Mouse (Mus musculus): ENCODE data around the gene Ift20. TPM values are rescaled to one million over a fixed set of nuclear protein-coding genes. Genes with fewer than 3 reads are reported as not detected.
"Not testable (repeated sequence)": the region's sequence is repeated elsewhere in the genome, so short reads cannot be mapped to it uniquely, and the experiment has no call there.

Ift20 gene
- total RNA-seq, 2 experiments from 2014 or later = 39.1 to 42.9 TPM

DNA sequence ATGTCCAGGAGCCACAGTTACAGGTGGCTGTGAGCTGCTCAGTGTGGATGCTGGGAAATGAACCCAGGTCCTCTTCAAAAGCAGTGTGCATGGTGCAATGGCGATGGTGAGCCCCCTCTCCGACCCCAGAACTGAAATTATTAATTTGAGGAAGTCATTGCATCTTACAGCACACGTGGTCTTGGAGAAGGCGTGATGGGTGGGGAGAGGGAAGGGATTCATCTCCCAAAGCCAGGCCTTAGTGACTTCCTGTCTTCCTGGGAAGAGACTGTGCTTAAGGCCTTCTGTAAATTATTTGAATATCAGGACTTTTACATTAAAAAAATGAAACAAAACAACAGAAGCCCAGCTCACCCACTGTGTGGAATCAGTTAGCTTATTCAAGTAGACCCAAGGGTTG is 19.9 kb downstream of the Ift20 start:
- intact Hi-C loops (cut with DNase I) = loop anchor here (10.0 kb wide), 1 partner anchor 399 kb away; no protein-coding TSS in a partner anchor
- no peak for DNase-seq

DNA sequence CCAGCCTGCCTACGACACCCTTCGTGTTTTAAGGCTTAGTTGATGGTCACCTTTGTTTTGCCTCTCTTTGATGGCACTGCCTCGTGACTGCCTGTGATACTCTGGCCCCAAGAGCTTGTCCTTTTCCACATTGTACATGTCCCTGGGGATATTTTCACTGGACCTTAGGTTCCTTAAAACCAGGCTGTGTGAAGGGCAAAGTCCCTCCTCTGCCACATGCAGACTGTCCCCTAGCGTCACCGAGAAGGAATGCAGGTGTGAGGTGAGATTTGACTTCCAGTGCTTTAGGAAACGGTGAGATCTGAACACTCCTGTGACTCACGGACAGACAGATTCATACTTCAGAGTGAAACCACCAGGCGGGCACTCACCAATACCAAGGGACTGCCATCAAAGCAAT is 21.1 kb downstream of the Ift20 start:
- intact Hi-C loops (cut with DNase I) = loop anchor here (10.0 kb wide), 1 partner anchor 398 kb away; no protein-coding TSS in a partner anchor
- no peak for DNase-seq

DNA sequence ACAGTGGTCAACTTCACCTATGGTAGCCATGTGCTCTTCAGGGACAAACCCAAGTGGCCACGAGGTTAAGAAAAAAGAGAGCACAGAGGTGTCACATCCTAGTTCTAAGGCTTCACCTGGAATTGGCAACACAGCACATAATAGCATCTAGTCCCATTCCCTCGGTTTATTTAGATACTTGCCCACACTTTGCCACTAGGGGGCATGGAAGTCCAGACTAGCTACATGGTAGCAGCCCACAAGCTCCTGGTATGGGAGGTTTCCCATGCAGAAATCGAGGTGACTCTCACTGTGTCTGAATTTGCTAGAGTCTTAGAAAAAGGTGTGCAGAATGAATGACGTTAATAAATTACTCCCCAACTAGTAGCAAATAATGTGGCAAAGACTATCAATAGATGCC is 24.3 kb downstream of the Ift20 start:
- peak; percentile 67 to 70 for DNase-seq
- intact Hi-C loops (cut with DNase I) = loop anchor here (1.0 kb wide), 1 partner anchor 262 kb away; no protein-coding TSS in a partner anchor

DNA sequence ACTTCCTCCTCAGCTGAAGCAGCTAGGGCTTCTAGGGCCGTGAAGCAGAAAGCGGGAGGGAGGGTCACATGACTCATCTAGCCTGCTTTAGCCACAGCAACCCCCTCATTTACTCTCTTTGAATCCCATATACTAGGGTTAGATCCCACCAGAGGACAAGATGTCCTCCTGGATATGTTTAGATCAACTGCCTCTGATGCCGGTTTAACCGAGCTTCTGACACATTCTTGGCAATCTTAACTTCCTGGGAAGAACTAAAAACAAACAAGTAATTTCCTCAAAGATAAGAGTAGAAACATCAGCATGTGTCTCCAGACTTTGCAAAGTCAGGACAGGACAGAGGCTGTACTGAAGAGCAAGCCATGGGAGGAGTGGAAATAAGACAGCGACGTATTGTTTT is 30.6 kb downstream of the Ift20 start:
- DNase-seq = peak; percentile 26 to 48
- intact Hi-C loops (cut with DNase I) = loop anchor here (5.0 kb wide), 1 partner anchor 131 kb away; the partner anchor contains the start of gene Nlk

DNA sequence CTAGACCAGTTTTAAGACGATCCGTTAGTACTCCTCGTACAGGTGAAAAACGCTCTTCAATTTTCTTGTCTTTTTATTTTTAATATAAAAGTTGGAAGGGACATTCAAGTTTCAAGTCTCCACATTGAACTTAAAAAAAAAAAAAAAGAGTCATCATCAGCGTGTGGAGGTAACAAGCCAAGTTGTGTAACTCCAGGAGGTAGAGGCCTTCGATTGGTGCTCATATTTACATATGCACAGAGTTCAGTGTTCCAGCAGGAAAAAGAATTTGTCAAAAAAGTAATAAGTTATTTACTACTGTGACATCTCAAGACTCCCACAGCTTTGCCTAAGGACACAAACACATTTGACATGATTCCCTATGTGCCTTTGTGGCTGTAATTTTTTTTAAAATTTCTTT is 31.5 kb downstream of the Ift20 start:
- intact Hi-C loops (cut with DNase I) = loop anchor here (5.0 kb wide), 1 partner anchor 130 kb away; the partner anchor contains the start of gene Nlk
- no peak for DNase-seq

DNA sequence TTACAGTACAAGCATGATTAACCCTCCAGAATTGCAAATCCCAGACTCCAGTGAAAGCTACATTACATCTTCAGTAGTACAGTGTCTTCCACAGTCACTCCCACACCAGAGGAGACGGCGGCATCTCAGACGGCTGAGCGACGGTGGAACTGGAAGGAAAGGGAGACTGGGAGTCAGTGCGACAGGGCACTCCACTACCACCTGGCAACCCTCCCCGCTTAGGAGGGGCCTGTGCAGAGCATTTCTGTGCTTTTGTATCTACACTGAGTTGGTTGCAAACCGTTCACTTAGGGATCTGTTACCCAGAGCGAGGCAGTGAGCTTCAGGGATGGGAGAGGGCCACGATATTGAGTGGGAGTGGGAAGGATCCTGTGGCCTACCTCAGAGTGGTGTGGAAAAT is 32.7 kb downstream of the Ift20 start:
- intact Hi-C loops (cut with DNase I) = loop anchor here (5.0 kb wide), 1 partner anchor 128 kb away; the partner anchor contains the start of gene Nlk

DNA sequence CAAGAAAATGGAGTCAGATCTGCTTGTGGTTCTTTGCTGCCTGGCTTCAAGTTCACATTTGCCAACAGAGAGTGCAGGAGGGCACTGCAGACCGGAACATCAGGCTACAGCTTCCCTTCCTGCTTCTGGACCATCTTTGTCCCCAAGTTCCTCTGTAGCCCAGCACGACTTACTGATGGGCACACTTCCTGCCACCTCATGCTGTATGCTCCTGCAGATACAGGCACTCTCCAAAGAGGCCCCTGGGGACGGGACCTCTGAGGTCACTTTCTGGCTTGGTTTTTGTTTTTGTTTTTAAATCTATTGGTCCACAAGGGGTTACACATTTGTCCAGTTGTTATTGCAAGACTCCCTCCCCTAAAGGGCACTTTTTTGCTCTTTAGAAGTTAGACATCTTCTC is 33.6 kb downstream of the Ift20 start:
- DNase-seq = no peak
- intact Hi-C loops (cut with DNase I) = loop anchor here (5.0 kb wide), 1 partner anchor 127 kb away; the partner anchor contains the start of gene Nlk

More for the DNA sequence above, 32.7 kb downstream of the Ift20 start:
- no peak for DNase-seq

DNA sequence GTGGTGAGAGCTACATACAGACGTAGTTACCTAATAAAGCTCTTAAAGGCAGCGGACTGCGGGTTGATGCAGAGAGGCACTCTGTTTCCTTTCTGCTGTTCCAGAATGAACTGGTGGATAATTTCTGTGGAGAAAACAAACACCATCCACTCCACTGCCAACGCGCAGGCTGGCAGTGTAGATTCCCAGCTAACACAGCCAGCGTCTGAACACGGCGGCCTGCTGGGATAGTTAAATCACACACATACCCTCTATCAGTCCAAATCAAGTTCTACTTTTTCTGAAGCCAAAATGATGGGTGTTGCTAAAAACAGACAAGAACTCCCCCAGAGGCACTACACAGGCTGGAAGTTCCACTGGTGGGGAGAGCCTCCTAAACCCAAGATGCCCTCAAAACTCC is 35.3 kb downstream of the Ift20 start:
- DNase-seq = no peak
- intact Hi-C loops (cut with DNase I) = no loop called here

DNA sequence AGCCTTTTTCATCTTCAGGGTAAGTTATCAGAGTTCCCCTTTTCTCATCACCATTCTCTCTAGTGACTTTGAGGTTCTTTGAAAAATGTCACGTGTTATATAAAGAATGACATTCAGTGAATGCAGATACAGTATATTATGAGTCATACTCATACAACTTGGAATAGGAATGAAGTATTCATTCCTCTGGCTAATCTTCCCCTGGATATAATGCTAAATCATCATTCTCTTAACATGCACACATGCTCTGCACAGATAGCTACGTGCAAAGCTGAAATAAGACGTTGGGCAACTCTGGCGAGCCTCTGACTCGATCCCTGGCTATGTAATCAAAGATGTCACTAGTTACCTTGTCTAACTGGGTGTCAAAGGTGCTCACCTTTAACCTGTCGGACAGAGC is 35.7 kb downstream of the Ift20 start:
- no peak for DNase-seq
- intact Hi-C loops (cut with DNase I) = no loop called here

DNA sequence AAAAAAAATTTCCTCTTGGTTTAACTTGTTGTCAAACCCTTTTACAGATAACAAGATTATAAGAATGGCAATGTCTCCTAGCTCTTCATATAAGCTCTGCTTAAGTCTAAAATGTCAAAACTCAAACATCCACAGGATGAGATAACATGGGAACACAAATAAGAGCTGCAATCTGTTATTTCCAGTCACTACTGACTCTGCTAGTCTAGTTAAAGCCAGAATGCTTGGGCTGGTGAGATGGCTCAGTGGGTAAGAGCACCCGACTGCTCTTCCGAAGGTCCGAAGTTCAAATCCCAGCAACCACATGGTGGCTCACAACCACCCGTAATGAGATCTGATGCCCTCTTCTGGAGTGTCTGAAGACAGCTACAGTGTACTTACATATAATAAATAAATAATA is 37.9 kb downstream of the Ift20 start:
- intact Hi-C loops (cut with DNase I); DNase-seq: not testable (repeated sequence)

DNA sequence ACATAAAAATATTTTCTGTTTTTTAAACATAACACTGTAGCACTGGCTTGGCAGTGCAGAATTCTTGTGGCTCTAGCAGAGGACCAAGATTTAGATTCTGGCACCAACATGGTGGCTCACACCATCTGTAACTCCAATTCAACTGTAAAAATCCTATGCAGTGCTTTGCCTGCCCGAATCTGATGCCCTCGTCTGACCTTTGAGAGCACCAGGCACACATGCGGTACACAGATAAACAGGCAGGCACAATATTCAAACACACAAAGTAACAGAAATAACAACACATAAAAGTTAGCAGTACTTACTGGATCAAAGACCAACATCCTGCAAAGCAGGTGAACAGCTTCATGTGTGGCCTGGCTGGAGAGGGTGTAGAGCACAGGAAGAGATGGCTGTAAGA is 38.4 kb downstream of the Ift20 start:
- intact Hi-C loops (cut with DNase I) = no loop called here
- no peak for DNase-seq

DNA sequence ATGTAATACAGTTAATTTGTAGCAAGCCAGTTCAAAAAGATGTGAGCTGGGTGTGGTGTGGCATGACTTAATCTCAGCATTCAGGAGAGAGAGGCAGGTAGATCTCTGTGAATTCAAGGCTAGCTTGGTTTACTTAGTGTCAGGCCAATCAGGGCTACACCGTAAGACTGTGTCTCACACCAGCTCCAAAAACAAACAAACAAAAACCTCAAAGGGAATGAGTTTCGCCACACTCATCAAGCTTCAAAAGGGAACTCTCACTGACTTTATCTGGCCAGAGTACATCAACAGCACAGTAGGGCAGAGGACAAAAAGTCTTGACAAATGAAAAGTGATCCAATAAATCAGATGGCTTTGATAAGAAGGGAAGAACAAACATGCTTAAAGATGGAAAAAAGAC is 38.8 kb downstream of the Ift20 start:
- DNase-seq = no peak
- intact Hi-C loops (cut with DNase I) = no loop called here

DNA sequence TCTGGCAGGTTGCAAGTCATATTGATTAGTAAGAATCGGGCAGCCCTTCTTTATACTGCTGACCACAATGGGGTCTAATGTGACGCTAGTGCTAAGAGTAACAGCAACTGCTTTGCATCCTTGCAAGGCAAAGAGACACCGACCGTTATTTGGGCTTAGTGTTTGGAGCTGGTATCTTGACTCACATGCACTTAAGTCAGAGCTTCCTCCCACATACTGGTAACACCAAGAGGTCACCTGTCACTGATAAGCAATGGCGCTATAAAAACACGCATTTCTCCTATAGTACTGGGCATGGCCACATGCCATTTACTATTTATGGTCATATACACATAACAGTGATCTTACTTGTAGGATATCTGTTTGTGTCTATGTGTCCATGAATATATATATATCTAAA is 46.7 kb downstream of the Ift20 start:
- intact Hi-C loops (cut with DNase I) = no loop called here
- no peak for DNase-seq

DNA sequence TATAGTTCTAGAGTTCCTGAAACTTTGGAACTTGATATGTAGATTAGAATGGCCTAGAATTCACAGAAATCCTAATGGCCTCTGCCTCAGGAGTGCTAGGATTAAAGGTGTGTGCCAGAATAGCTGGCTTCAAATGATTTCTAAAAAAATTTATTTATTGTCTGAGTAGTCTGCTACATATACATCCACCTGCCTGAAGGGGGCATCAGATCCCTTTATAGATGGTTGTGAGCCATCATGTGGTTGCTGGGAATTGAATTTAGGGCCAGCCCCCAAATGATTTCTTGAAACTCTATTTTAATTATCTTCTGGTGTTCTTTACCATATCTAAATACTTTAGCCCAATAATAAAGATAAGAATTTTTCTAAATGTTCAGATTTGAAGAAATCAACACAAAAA is 49.9 kb downstream of the Ift20 start:
- no peak for DNase-seq
- intact Hi-C loops (cut with DNase I) = loop anchor here (5.0 kb wide), 1 partner anchor 241 kb away; the partner anchor contains the start of gene Lyrm9

DNA sequence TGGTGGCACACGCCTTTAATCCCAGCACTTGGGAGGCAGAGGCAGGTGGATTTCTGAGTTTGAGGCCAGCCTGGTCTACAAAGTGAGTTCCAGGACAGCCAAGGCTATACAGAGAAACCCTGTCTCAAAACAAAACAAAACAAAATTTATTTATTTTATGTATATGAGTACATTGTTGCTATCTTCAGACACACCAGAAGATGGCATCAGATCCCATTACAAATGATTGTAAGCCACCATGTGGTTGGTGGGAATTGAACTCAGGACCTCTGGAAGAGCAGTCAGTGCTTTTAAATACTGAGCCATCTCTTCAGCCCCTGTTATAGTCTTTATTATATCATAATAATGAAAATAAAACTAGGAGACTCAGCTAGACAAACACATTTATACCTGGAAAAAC is 51.5 kb downstream of the Ift20 start:
- intact Hi-C loops (cut with DNase I) = loop anchor here (5.0 kb wide), 1 partner anchor 240 kb away; the partner anchor contains the start of gene Lyrm9
- not testable (repeated sequence) for DNase-seq

Other genes starting within 250 kb of the Ift20 start
- gene BC030499, start 245.5 kb upstream of the Ift20 start, total RNA-seq (2021) = under 1 TPM; 0.50 to 0.62 TPM
- under 1 TPM; 0.54 to 0.58 TPM for gene Spag5, start 234.8 kb upstream of the Ift20 start, total RNA-seq (2021)
- 1 to 10 TPM in 1 of 2 experiments, under 1 TPM in 1; 0.68 to 1.6 TPM for gene Aldoc, start 213.4 kb upstream of the Ift20 start, total RNA-seq (2021)
- gene Pigs, start 207.9 kb upstream of the Ift20 start, total RNA-seq (2021) = 10 to 100 TPM; 22.7 to 24.1 TPM
- gene Unc119, start 192.9 kb upstream of the Ift20 start, total RNA-seq (2021) = 1 to 10 TPM; 5.3 to 6.2 TPM
- gene Foxn1, start 149.8 kb upstream of the Ift20 start, total RNA-seq (2021) = not detected
- not detected for gene Slc13a2, start 114.1 kb upstream of the Ift20 start, total RNA-seq (2021)
- 1 to 10 TPM; 1.6 to 1.8 TPM for gene Slc46a1, start 70.7 kb upstream of the Ift20 start, total RNA-seq (2021)
- gene Sarm1, start 38.6 kb upstream of the Ift20 start, total RNA-seq (2021) = under 1 TPM; 0.46 to 0.50 TPM
- 10 to 100 TPM; 20.9 to 22.9 TPM for gene Vtn, start 37.3 kb upstream of the Ift20 start, total RNA-seq (2021)
- not detected for gene Sebox, start 32.9 kb upstream of the Ift20 start, total RNA-seq (2021)
- gene Tmem199, start 24.2 kb upstream of the Ift20 start, total RNA-seq (2021) = 10 to 100 TPM in 1 of 2 experiments, 1 to 10 TPM in 1; 9.4 to 10.3 TPM
- 100 to 1,000 TPM; 151 to 156 TPM for gene Poldip2, start 24.2 kb upstream of the Ift20 start, total RNA-seq (2021)
- gene Tnfaip1, start within 50 bp of the Ift20 start, total RNA-seq (2021) = 10 to 100 TPM; 38.4 to 42.1 TPM
- gene Tmem97, start 14.4 kb downstream of the Ift20 start, total RNA-seq (2021) = 1 to 10 TPM; 4.8 to 5.1 TPM
- gene Nlk, start 161.0 kb downstream of the Ift20 start, total RNA-seq (2021) = 10 to 100 TPM; 11.4 to 11.9 TPM
- 10 to 100 TPM; 13.9 to 15.7 TPM for gene Ccnq, start 215.4 kb downstream of the Ift20 start, total RNA-seq (2021)

Data from heart, postnatal 36 days (tissue).